Mouse (Mus musculus): ENCODE measurements at regions not wholly inside any gene's neighbourhood (a gene's known extent, or its start where the extent isn't known, plus 50 kb on each side); places are given as distances from the start of the nearest gene placed in this dataset.

GRCm38 (mm10) chr8:81069080-81069840, 54.5 kb upstream of the Usp38 start:
- Histone ChIP-seq H3K9ac (ENCODE audit: insufficient read depth, low read depth) (no peak overlapping the region), H3K4me3 (replicated peaks in 1 of 3; ENCODE audit: low read depth in 2 of 3, low read length in 2 of 3, poor library complexity in 1 of 3) (no peak overlapping the region), H3K4me1 (ENCODE audit: control insufficient read depth in 1 of 2, insufficient read depth in 2 of 2) (peaks cover 0 to 8% of the 10 kb centered on the region in 2 experiments; a peak in 2 of 4 replicates), H3K27me3 (replicated peaks) (no peaks in the 10 kb centered on the region), H3K36me3 (replicated peaks in 1 of 2; ENCODE audit: control insufficient read depth in 1 of 2, insufficient read depth in 1 of 2, low read length in 1 of 2) (no peaks in the 10 kb centered on the region), H3K4me2 (ENCODE audit: insufficient read depth, low read depth, poor library complexity, severe bottlenecking) (no peak overlapping the region), H3K9me3 (replicated peaks; ENCODE audit: low read length) (no peaks in the 10 kb centered on the region), H3K27ac (ENCODE audit: insufficient read depth, low read depth) (no peak overlapping the region), H3K79me2 (replicated peaks; ENCODE audit: control insufficient read depth, extremely low read depth, insufficient read depth, poor library complexity, severe bottlenecking) (no peaks in the 10 kb centered on the region)
- DNase-seq (ENCODE audit: extremely low read depth), result no peak
- TF ChIP-seq USF1 (IDR thresholded peaks at IDR 0.05; ENCODE audit: low read depth, low read length), result no peak
- TF ChIP-seq NRF1 (IDR thresholded peaks at IDR 0.05; ENCODE audit: low read depth, low read length), result no peak
- TF ChIP-seq MEF2A (IDR thresholded peaks at IDR 0.05; ENCODE audit: borderline replicate concordance, low read depth, low read length), result no peak
- TF ChIP-seq MAX (IDR thresholded peaks at IDR 0.05; ENCODE audit: low read length), result no peak
- no peak for TF ChIP-seq ZNF384 (IDR thresholded peaks at IDR 0.05; ENCODE audit: low read depth, low read length)
- no peak for TF ChIP-seq ETS1 (conservative IDR thresholded peaks at IDR 0.05; ENCODE audit: low read depth, low read length)
- no peak for TF ChIP-seq JUN (IDR thresholded peaks at IDR 0.05; ENCODE audit: insufficient read depth, low read depth, low read length)
- no peak for TF ChIP-seq ZC3H11A (IDR thresholded peaks at IDR 0.05; ENCODE audit: low read depth, low read length)
- TF ChIP-seq ELF1 (IDR thresholded peaks at IDR 0.05; ENCODE audit: low read depth, low read length), result no peak
- TF ChIP-seq NELFE (IDR thresholded peaks at IDR 0.05; ENCODE audit: low read depth, low read length), result no peak
- TF ChIP-seq BHLHE40 (IDR thresholded peaks at IDR 0.05; ENCODE audit: low read depth, low read length), result no peak
- no peak for TF ChIP-seq POLR2AphosphoS2 (IDR thresholded peaks at IDR 0.05; ENCODE audit: low read depth, low read length)
- TF ChIP-seq E2F4 (IDR thresholded peaks at IDR 0.05; ENCODE audit: insufficient replicate concordance, low read depth, low read length), result no peak
- no peak for TF ChIP-seq HCFC1 (IDR thresholded peaks at IDR 0.05; ENCODE audit: low read depth, low read length)
- TF ChIP-seq MYC (IDR thresholded peaks at IDR 0.05; ENCODE audit: low read depth, low read length), result no peak
- TF ChIP-seq SIN3A (IDR thresholded peaks at IDR 0.05; ENCODE audit: low read length), result no peak
- no peak for TF ChIP-seq POLR2A (IDR thresholded peaks at IDR 0.05; ENCODE audit: low read depth, low read length)
- dilution Hi-C loops (cut with MboI; ENCODE audit: extremely low pct_ligation_motif_present, extremely low pct_unique_long_range_greater_than_20kb, low sequenced_read_pairs) (no loop called here), in situ Hi-C loops (cut with MboI; ENCODE audit: low pct_ligation_motif_present, low pct_unique_long_range_greater_than_20kb, low sequenced_read_pairs) (loop anchor here (25.0 kb wide), 2 partner anchors 243 to 743 kb away; no protein-coding TSS in a partner anchor)

DNA sequence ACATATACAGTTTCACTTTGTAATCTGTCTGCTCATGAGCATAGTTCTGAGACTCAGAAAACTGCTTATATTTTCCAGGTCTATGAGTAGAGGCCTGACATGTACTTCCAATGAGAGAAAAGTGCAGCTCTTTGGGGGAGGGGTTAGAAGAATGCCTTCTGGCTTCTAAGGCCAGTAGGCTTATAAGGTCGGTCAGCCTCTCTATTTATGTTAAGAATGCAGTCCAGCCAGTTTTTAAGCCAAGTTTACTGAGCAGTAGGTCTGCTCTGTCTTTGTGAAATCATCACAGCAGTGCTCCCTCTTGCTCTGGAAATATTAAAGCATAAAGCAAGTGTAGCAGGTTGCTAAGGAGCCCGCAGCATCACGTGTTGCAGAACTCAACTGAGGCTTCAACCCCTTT, 53.8 kb upstream of the Usp38 start:
- Histone ChIP-seq H3K4me1 (ENCODE audit: control insufficient read depth in 1 of 2, insufficient read depth in 2 of 2) (peaks cover 0 to 8% of the 10 kb centered on the region in 2 experiments; a peak in 2 of 4 replicates), H3K36me3 (replicated peaks in 1 of 2; ENCODE audit: control insufficient read depth in 1 of 2, insufficient read depth in 1 of 2, low read length in 1 of 2) (no peaks in the 10 kb centered on the region), H3K79me2 (replicated peaks; ENCODE audit: control insufficient read depth, extremely low read depth, insufficient read depth, poor library complexity, severe bottlenecking) (no peaks in the 10 kb centered on the region), H3K27me3 (replicated peaks) (no peaks in the 10 kb centered on the region), H3K27ac (ENCODE audit: insufficient read depth, low read depth) (no peak overlapping the region), H3K4me3 (replicated peaks in 1 of 3; ENCODE audit: low read depth in 2 of 3, low read length in 2 of 3, poor library complexity in 1 of 3) (no peak overlapping the region), H3K4me2 (ENCODE audit: insufficient read depth, low read depth, poor library complexity, severe bottlenecking) (no peak overlapping the region), H3K9ac (ENCODE audit: insufficient read depth, low read depth) (no peak overlapping the region), H3K9me3 (replicated peaks; ENCODE audit: low read length) (no peaks in the 10 kb centered on the region)
- dilution Hi-C loops (cut with MboI; ENCODE audit: extremely low pct_ligation_motif_present, extremely low pct_unique_long_range_greater_than_20kb, low sequenced_read_pairs), result no loop called here
- DNase-seq (ENCODE audit: extremely low read depth), result no peak
- TF ChIP-seq ZMIZ1 (IDR thresholded peaks at IDR 0.05; ENCODE audit: low read depth, low read length) (no peak), RAD21 (IDR thresholded peaks at IDR 0.05; ENCODE audit: low read depth, low read length) (no peak), JUN (IDR thresholded peaks at IDR 0.05; ENCODE audit: insufficient read depth, low read depth, low read length) (no peak), PAX5 (IDR thresholded peaks at IDR 0.05; ENCODE audit: low read length) (no peak), MAFK (IDR thresholded peaks at IDR 0.05; ENCODE audit: insufficient replicate concordance, low read length) (no peak), NELFE (IDR thresholded peaks at IDR 0.05; ENCODE audit: low read depth, low read length) (no peak), CTCF (conservative IDR thresholded peaks at IDR 0.05 in 1 of 2, IDR thresholded peaks at IDR 0.05 in 1 of 2; ENCODE audit: low read depth in 2 of 2, low read length in 2 of 2) (no peak), MAZ (IDR thresholded peaks at IDR 0.05; ENCODE audit: low read depth, low read length) (no peak), ZKSCAN1 (IDR thresholded peaks at IDR 0.05; ENCODE audit: borderline replicate concordance, low read depth, low read length) (no peak), UBTF (IDR thresholded peaks at IDR 0.05; ENCODE audit: low read depth, low read length) (no peak), USF1 (IDR thresholded peaks at IDR 0.05; ENCODE audit: low read depth, low read length) (no peak), RCOR1 (conservative IDR thresholded peaks at IDR 0.05; ENCODE audit: low read depth, low read length) (no peak), GABPA (IDR thresholded peaks at IDR 0.05; ENCODE audit: insufficient replicate concordance, low read depth, low read length) (no peak), JUND (conservative IDR thresholded peaks at IDR 0.05; ENCODE audit: low read depth, low read length) (no peak), HCFC1 (IDR thresholded peaks at IDR 0.05; ENCODE audit: low read depth, low read length) (no peak), E2F4 (IDR thresholded peaks at IDR 0.05; ENCODE audit: insufficient replicate concordance, low read depth, low read length) (no peak)
- in situ Hi-C loops (cut with MboI; ENCODE audit: low pct_ligation_motif_present, low pct_unique_long_range_greater_than_20kb, low sequenced_read_pairs), result loop anchor here (25.0 kb wide), 2 partner anchors 244 to 744 kb away; no protein-coding TSS in a partner anchor
